Mouse (Mus musculus) forebrain, embryonic 10.5 days (tissue): ENCODE data around the gene Zfp526. TPM values are rescaled to one million over a fixed set of nuclear protein-coding genes. Genes with fewer than 3 reads are reported as not detected.
A peak's percentile ranks its signal among the peaks of the same experiment; 100 is the strongest.

Source experiments
- DNase-seq: peaks from one replicate; pipeline ENCODE4 v3.0.0-alpha.2; 2017; ENCODE audit warnings: low spot score; ENCODE audit errors: extremely low spot score
- H3K27ac ChIP-seq: fragments of 300-500 bp; sonication (generic); 2 replicates; pipeline ENCODE4 v1.5.1; 2016; ENCODE audit warnings: mild to moderate bottlenecking
- H3K27me3 ChIP-seq: fragments of 300-500 bp; sonication (generic); 2 replicates; pipeline ENCODE4 v1.6.1; 2016; ENCODE audit warnings: mild to moderate bottlenecking; ENCODE audit not compliant: poor library complexity, severe bottlenecking
- H3K36me3 ChIP-seq: fragments of 300-500 bp; sonication (generic); replicated peaks from 2 replicates; pipeline ENCODE4 v1.6.1; 2016; ENCODE audit warnings: mild to moderate bottlenecking, moderate library complexity
- H3K4me1 ChIP-seq: fragments of 300-500 bp; sonication (generic); 2 replicates; pipeline ENCODE4 v1.6.1; 2016
- H3K4me3 ChIP-seq: fragments of 300-500 bp; sonication (generic); 2 replicates; pipeline ENCODE4 v1.5.1; 2016; ENCODE audit warnings: mild to moderate bottlenecking, moderate library complexity
- H3K9me3 ChIP-seq: fragments of 300-500 bp; sonication (generic); 2 replicates; pipeline ENCODE4 v1.6.1; 2016; ENCODE audit warnings: mild to moderate bottlenecking, moderate library complexity
- WGBS: fragments of 180-500 bp; shearing (Covaris S2); methylation state at CpG from one replicate; pipeline ENCODE4 v1.1.7; 2016; 5-methylcytosine and 5-hydroxymethylcytosine counted together
- polyA plus RNA-seq: library from polyadenylated mRNA; unstranded; fragments of >200 nt; fragmentation: Nextera tagmentation; extraction: Ambion mirVana; gene quantifications from 2 replicates; pipeline ENCODE4 v1.2.1, GENCODE M21; 2016

Gene Zfp526
- polyA plus RNA-seq, result 2.6 and 2.9 TPM in 2 replicates

- Histone ChIP-seq H3K4me1 (peaks cover 48% of the 10 kb centered on the region), H3K9me3 (no peaks in the 10 kb centered on the region), H3K27me3 (no peaks in the 10 kb centered on the region), H3K36me3 (peaks cover 37% of the 10 kb centered on the region), H3K27ac (peak within 1 kb of the TSS; percentile 96), H3K4me3 (peak within 1 kb of the TSS; percentile 71)
- WGBS, result under 1% methylated on average over 45 of the region's 45 CpGs
- peak; percentile 98 for DNase-seq
These were observed at the start of gene Zfp526 for GRCm38 (mm10) chr7:25221102-25221883. Gene Zfp526, plus strand, starts transcription at chr7:25221425.

DNA sequence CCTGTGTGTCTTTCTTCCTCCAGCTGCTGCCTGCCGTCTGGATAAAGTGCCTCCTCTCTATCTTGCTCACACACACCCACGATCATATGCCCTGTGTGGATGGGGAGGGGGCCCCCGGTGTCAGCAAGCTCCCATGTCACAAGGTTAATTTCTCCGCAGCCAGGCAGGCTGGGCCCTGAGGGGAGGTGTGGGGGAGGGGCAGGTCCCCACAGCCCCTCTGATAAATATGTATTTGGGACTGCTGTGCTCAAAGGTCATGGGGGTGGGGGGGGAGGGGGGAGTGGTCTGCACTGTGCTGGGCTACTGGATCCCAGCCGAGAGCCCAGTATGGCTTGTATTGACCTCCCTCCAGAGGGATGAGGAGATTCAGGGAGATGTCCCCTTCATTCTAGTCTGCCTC is 48.6 kb upstream of the Zfp526 start:
- peaks cover 42% of the 10 kb centered on the region for H3K4me1 ChIP-seq
- H3K36me3 ChIP-seq, result no peaks in the 10 kb centered on the region
- WGBS, result 60% methylated on average over 5 of the region's 5 CpGs
- peaks cover 53% of the 10 kb centered on the region for H3K27me3 ChIP-seq
- DNase-seq, result no peak
- no peaks in the 10 kb centered on the region for H3K9me3 ChIP-seq
- H3K4me3 ChIP-seq, result no peak overlapping the region
- H3K27ac ChIP-seq, result 0 out of 2 replicates have a peak overlapping the region, but pooled peaks have one; percentile 40

DNA sequence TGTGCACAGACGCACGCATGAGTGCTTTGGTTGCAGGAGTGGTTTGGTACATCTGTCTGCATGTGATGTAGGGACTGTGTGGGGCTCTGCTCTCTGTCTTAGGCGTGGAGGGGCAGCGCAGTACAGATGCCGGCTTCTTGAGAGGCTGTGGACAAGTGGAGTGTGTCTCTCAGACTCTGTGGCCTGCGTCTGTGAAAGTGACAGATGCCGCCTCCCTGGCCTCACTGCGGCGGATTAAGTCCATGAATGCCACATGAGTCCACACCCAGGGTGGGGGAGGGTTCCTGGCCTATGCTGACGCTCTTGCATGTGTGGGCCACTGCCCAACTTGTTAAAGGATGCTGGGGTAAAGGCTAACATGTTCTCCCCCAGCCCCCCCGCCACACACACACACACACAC is 46.9 kb upstream of the Zfp526 start:
- no peak overlapping the region for H3K4me3 ChIP-seq
- H3K9me3 ChIP-seq, result no peaks in the 10 kb centered on the region
- H3K27ac ChIP-seq, result 0 out of 2 replicates have a peak overlapping the region, but pooled peaks have one; percentile 21
- DNase-seq, result no peak
- H3K4me1 ChIP-seq, result peaks cover 58% of the 10 kb centered on the region
- no peaks in the 10 kb centered on the region for H3K36me3 ChIP-seq
- H3K27me3 ChIP-seq, result peaks cover 62% of the 10 kb centered on the region
- WGBS, result 59% methylated on average over 11 of the region's 11 CpGs

DNA sequence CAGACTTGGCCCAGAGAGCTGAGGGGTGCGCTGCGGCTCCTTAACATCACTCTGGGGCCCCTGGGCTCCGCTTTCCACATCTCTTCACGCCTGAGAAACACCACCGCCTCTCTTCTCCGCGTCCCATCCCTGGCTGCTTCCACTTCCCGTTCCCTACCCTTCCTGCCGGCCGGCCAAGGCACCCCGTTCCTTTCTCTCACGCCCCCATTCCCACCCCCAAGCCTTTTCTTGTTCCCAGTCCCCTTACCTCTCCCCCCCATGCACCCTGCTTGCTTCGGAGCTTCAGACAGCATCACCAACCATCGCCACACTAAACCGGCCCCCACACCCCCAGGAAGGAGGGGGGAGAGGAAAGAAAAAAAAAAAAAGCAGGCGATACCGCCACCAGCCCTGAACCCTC is 42.9 kb upstream of the Zfp526 start:
- DNase-seq, result no peak
- Histone ChIP-seq H3K27ac (peak overlapping the region; percentile 87), H3K9me3 (no peaks in the 10 kb centered on the region), H3K4me1 (peaks cover 70% of the 10 kb centered on the region), H3K36me3 (no peaks in the 10 kb centered on the region), H3K27me3 (peaks cover 90% of the 10 kb centered on the region), H3K4me3 (peak overlapping the region; percentile 68)
- WGBS, result 2% methylated on average over 17 of the region's 17 CpGs

DNA sequence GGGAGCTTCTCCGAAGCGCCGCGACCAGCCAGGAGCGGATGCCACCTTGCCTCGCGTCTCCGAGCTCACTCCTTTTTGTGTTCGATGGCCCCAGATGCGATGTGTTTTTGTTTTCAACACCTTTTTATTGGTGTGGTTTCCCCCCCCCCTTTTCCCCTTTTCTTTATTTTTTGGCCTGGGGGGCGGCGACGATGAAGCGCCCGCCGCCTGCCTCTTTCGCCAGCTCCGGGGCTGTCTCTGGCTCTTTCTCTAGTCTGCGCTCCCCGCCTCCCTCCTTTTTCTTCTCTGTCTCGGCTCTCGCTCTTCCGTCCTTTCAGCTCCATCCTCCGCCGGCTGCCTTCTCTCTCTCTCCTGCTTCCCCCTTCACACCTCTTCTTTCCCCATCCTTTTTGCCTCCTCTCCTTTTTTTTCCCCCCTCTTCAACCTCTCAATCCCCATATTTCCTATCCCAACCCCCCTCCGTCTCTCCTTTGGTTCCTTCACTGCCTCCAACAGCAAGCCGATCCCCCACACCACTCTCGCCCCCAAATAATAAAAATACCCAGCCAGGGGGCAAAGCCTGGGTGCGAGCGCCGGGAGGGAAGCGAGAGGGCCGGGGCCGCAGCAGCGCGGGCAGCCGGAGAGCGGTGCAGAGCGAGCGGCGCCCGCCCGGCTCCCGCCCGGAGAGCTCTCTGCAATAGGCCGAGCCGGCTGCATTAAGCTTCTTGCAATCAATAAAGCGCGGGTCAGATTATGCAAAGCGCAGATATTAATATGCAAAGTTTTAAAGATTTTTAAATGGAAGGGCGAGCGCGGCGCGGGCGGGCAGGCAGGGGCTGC is 42.2 kb upstream of the Zfp526 start:
- Histone ChIP-seq H3K4me1 (peaks cover 63% of the 10 kb centered on the region), H3K27me3 (peaks cover 96% of the 10 kb centered on the region), H3K4me3 (peak overlapping the region; percentile 68), H3K36me3 (no peaks in the 10 kb centered on the region), H3K9me3 (no peaks in the 10 kb centered on the region), H3K27ac (peak overlapping the region; percentile 87)
- WGBS, result under 1% methylated on average over 54 of the region's 56 CpGs
- DNase-seq, result peak; percentile 51

DNA sequence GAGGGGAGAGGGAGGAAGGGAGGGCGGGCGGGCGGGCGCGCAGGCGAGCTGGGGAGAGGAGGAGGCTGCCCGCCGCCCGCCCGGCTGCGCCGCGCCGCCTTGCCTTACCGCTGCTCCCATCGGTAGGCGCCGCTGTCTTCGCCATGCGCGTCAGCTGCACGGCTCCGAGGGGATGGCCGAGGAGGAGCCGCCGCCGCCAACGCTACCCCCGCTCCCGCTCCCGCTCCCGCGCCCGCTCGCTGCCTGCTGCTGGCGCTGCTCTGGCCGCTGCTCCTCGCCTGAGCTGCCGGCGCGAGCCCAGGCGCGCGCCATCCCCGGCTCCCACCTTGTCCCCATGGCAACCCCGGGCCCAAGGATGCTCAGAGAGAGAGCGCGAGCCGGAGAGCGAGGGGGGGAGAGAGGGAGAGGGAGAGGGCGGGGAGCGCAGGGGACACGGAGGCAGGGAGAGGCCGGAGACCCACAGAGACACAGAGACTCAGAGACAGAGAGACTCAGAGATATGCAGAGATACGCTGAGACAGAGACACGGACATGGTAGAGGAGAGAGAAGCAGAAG is 41.5 kb upstream of the Zfp526 start, which contains the start of gene Pou2f2:
Gene Pou2f2 (minus strand): TSS at position 121 of the 556 bp plus-strand sequence.
- H3K36me3 ChIP-seq, result no peaks in the 10 kb centered on the region
- under 1% methylated on average over 49 of the region's 56 CpGs for WGBS

DNA sequence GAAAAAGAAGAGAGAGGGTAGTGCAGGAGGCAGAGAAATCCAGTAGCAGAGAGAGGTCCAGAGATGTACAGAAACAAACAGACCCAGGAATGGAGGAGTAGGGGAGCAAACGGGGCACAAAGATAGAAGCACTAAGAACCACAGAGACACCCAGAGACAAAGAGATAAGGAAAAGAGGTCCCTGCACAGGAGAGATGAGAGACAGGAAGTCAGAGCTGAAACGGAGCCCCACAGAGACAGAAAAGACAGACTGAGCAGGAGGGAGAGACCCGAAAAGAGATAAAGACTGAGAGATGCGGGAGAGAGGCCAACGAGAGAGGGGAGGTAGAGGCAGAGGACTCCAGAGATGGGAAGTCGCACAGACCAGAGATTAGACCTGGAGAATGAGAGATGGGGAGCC is 40.7 kb upstream of the Zfp526 start:
- Histone ChIP-seq H3K4me3 (peak overlapping the region; percentile 68), H3K27me3 (peaks cover 98% of the 10 kb centered on the region)

More for the DNA sequence above, 41.5 kb upstream of the Zfp526 start, which contains the start of gene Pou2f2:
- Histone ChIP-seq H3K9me3 (no peaks in the 10 kb centered on the region), H3K4me1 (peaks cover 56% of the 10 kb centered on the region), H3K27me3 (peaks cover 100% of the 10 kb centered on the region), H3K27ac (peak within 1 kb of the TSS; percentile 87), H3K4me3 (peak within 1 kb of the TSS; percentile 68)
- DNase-seq, result peak; percentile 88

DNA sequence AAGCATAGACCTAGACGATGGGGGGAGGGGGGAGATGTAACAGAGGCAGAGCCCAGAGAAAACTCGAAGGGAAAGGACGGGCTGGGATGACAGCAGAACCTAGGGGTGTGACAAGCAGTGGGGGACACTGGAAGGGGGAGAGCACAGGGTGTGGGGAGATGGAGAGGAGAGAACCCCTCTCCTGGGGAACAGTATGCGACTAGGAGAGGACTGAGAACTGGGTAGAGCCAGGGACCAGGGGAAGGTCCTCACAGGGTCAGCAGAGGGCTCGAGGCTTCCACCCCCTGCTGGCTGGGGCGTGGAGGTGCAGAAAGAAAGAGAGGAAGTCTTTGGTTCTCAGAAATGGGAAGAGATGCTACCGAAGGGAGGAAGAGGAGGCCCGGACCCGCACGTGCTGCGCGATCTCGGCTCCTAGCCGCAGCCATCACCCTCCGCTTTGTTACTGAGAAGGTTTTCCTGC is 39.9 kb upstream of the Zfp526 start:
- Histone ChIP-seq H3K36me3 (no peaks in the 10 kb centered on the region), H3K27ac (no peak overlapping the region), H3K4me3 (peak overlapping the region; percentile 41), H3K27me3 (peaks cover 96% of the 10 kb centered on the region), H3K9me3 (no peaks in the 10 kb centered on the region), H3K4me1 (peaks cover 46% of the 10 kb centered on the region)
- 0% methylated on average over 15 of the region's 15 CpGs for WGBS
- peak; percentile 61 for DNase-seq

More for the DNA sequence above, 40.7 kb upstream of the Zfp526 start:
- peaks cover 49% of the 10 kb centered on the region for H3K4me1 ChIP-seq
- WGBS, result 2% methylated on average over 6 of the region's 6 CpGs
- DNase-seq, result peak; percentile 20
- H3K9me3 ChIP-seq, result no peaks in the 10 kb centered on the region
- H3K27ac ChIP-seq, result no peak overlapping the region
- H3K36me3 ChIP-seq, result no peaks in the 10 kb centered on the region

- Histone ChIP-seq H3K4me3 (peak overlapping the region; percentile 41), H3K9me3 (no peaks in the 10 kb centered on the region), H3K27me3 (peaks cover 92% of the 10 kb centered on the region), H3K27ac (no peak overlapping the region), H3K4me1 (peaks cover 46% of the 10 kb centered on the region), H3K36me3 (no peaks in the 10 kb centered on the region)
- WGBS, result 4% methylated on average over 21 of the region's 21 CpGs
- no peak for DNase-seq
These were observed 39.4 kb upstream of the Zfp526 start for GRCm38 (mm10) chr7:25181814-25182213.

GRCm38 (mm10) chr7:25184091-25184490 is 37.1 kb upstream of the Zfp526 start:
- Histone ChIP-seq H3K27me3 (peaks cover 75% of the 10 kb centered on the region), H3K4me3 (no peak overlapping the region), H3K36me3 (no peaks in the 10 kb centered on the region), H3K4me1 (peaks cover 34% of the 10 kb centered on the region), H3K9me3 (no peaks in the 10 kb centered on the region), H3K27ac (no peak overlapping the region)
- 86% methylated on average over 6 of the region's 6 CpGs for WGBS
- DNase-seq, result no peak

DNA sequence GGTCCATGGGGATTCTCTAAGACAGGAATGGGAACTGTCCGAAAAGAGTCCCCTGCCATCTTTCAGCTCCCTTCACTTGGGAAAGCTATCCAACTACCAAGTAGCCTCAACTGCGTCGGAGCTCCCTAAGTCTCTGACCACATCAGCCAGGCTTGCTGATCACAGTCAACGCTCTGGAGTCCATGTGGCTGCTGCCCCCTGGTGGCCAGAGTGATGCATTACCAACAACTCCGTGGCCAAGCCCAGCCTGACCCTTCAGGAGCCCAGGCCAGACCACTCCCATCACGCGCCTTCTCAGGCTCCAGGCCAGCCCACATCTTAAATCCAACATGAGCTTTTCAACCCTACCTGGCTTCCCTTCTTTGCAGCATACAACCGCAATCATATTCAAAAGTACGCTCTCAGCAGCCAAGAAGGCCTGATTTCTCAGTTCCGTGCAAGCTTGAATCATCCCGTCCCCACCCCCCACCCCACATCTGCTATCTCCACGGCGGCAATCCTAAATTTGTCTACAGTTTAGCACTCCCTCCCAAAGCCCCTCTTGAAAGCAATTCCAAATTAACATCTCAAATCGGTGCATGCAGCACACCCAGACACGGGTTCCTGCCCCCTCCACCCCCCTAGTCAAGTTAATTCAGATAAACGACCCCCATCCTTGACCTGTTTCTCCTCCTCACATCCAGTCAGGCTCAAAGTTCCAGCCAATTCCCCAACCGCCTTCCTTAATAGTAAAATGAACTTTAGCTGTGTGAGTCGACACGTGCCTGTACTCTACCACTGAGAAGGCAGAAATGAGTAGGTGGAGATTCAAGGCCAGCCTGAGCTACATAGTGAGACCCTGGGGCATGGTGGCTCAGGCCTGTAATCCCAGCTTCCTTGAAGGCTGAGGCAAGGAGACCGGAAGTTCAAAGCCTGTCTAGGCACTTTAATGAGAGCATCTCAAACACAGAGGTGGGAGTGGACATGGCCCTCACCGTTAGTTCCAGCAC is 33.3 kb upstream of the Zfp526 start:
- 31% methylated on average over 21 of the region's 21 CpGs for WGBS
- peaks cover 6% of the 10 kb centered on the region; the same call in 1 of the 2 replicates for H3K4me1 ChIP-seq
- DNase-seq, result peak; percentile 93
- H3K4me3 ChIP-seq, result peak overlapping the region; percentile 26
- no peaks in the 10 kb centered on the region for H3K36me3 ChIP-seq
- no peak overlapping the region for H3K27ac ChIP-seq
- H3K9me3 ChIP-seq, result no peaks in the 10 kb centered on the region
- H3K27me3 ChIP-seq, result peaks cover 37% of the 10 kb centered on the region
